Mouse (Mus musculus) kidney, adult 2 months (tissue): ENCODE results near the gene Ino80.

Experiments
- CTCF ChIP-seq: fragments of 200-500 bp; conservative IDR thresholded peaks from 2 replicates; pipeline ENCODE4 v1.5.1; 2011; ENCODE audit warnings: low read depth, mild to moderate bottlenecking, control low read depth, low read length, moderate library complexity, mixed read lengths; ENCODE audit not compliant: insufficient read depth, insufficient read length
- POLR2A ChIP-seq: fragments of 200-500 bp; IDR thresholded peaks from one replicate; pipeline ENCODE4 v1.6.1; 2011; ENCODE audit warnings: low read depth, low read length, control low read depth

DNA sequence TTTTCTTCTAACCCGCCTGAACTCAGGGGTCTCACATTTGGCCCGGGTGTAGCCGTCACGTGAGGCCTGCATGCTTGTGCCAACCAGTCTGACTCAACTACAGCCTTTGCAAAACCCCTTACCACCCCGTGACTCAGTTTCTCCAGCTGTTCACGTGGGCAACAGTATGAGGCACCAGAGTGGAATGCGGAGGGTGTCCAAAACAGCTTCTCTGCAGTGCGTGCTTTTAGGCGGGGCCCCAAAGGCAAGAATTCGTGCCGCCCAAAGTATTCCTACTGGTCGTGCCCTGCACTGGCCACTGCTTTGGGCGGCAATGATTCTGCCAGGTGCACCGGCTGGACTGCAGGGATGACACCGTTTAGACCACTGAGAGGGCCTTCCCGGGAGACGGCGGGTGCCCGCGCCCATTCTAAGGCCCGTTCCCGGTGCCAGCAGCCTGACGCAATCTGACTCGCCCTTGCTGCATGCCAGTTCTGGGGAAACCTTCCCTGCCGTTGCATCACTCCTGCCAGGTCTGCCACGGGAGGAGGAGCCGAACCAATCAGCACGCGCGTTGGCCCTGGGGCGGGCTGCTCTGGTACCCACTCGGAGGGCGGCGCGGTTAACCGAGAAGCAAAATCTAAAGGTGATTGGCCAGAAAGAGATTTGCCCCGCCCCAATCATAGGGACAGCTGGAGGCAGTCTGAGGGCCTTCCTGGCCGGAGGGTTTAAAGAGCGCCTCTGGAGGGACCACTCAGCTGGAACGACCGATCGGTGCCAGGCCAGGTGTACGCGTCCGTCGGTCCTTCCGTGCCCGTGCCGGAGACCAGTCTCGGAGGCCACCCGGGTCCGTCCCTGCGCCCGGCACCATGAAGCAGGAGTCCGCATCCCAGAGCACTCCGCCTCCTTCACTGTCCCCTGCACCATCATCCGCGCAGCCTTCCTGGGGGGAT, 126.7 kb downstream of the Ino80 start, which contains the start of gene Chac1:
- TF ChIP-seq CTCF (no peak), POLR2A (no peak)
